In genomic region chr10:7211696-7212482, GRCm38 (mm10) we compare ENCODE assay signal across 8 mouse cellular contexts. TPM values are rescaled to one million over a fixed set of nuclear protein-coding genes. Genes with fewer than 3 reads are reported as not detected.
DNase-seq lines count a peak whose midpoint lies in the region; ATAC-seq lines count a peak whose summit lies in the region.

TSS of gene Cnksr3 (minus strand) at chr10:7212237.

- peaks cover 25% of the 10 kb centered on the region for H3K4me1 ChIP-seq in intestine, embryonic 15.5 days (replicated peaks)

- WGBS in intestine, embryonic 15.5 days = under 1% methylated on average over 74 of the region's 74 CpGs

- peak within 1 kb of the TSS; percentile 88 for H3K4me2 ChIP-seq in intestine, embryonic 15.5 days (replicated peaks)

- intact Hi-C loops in gastrocnemius, postnatal 36 days (cut with DNase I) = loop anchor here (5.0 kb wide), 2 partner anchors 60 to 100 kb away; no protein-coding TSS in a partner anchor
- intact Hi-C loops in left cerebral cortex, postnatal 14 days (cut with DNase I) = no loop called here

- H3K27ac ChIP-seq in intestine, embryonic 15.5 days = peak within 1 kb of the TSS; percentile 92

- peak; percentile 89 for ATAC-seq in intestine, embryonic 15.5 days
- peak; percentile 72 for ATAC-seq in megakaryocyte-erythroid progenitor cell, adult 5-6 weeks (replicated peaks; ENCODE audit: low FRiP score, low TSS enrichment, poor library complexity, severe bottlenecking)

- H3K9me3 ChIP-seq in intestine, embryonic 15.5 days = no peaks in the 10 kb centered on the region

- peak within 1 kb of the TSS; percentile 90 for H3K9ac ChIP-seq in intestine, embryonic 15.5 days

- no peaks in the 10 kb centered on the region for H3K36me3 ChIP-seq in intestine, embryonic 15.5 days

- no peaks in the 10 kb centered on the region for H3K27me3 ChIP-seq in intestine, embryonic 15.5 days (replicated peaks)

- H3K4me3 ChIP-seq in intestine, embryonic 15.5 days (replicated peaks) = peak within 1 kb of the TSS; percentile 85

- peak; percentile 93 for DNase-seq in adrenal gland, adult 8-10 months
- DNase-seq in embryo, embryonic 11.5 days (ENCODE audit: low read depth, low spot score) = peak; percentile 92
- peak; percentile 94 to 95 for DNase-seq in gastrocnemius, postnatal 36 days
- DNase-seq in left cerebral cortex, postnatal 14 days (ENCODE audit: low spot score in 2 of 2) = peak; percentile 90 to 92
- DNase-seq in right cerebral cortex, postnatal 14 days = peak; percentile 94
- DNase-seq in urinary bladder, postnatal 25 days (ENCODE audit: low spot score) = peak; percentile 97

RNA-seq across cellular contexts. Expression of gene Cnksr3, which starts in this region (rescaled TPM):
- 10 to 100 TPM; 15.9 to 17.5 (median 15.9) TPM for total RNA-seq in adrenal gland, adult 8-10 months (2022)
- total RNA-seq in gastrocnemius, postnatal 36 days (2021) = 1 to 10 TPM; 4.6 to 4.7 TPM
- polyA plus RNA-seq in intestine, embryonic 15.5 days (2015; fragmentation: Nextera tagmentation; extraction: Ambion mirVana) = 12.6 and 13.6 TPM in 2 replicates
- total RNA-seq in left cerebral cortex, postnatal 14 days (2021) = 10 to 100 TPM in 1 of 2 experiments, 1 to 10 TPM in 1; 9.0 to 10.7 TPM
- total RNA-seq in megakaryocyte-erythroid progenitor cell, adult 5-6 weeks (2014; fragmentation: Nextera tagmentation) = 9.3 and 9.6 TPM in 2 replicates
- total RNA-seq in megakaryocyte-erythroid progenitor cell, adult 5-6 weeks (2017) = 6.7 and 7.1 TPM in 2 replicates

Comparison
In these comparisons a context has a peak if more than half of its experiments do, and no peak if none do; other contexts are left out.
1. Peak in every context shown above with its lines: DNase-seq, ATAC-seq, H3K4me3 ChIP-seq and H3K27ac ChIP-seq.